Mouse (Mus musculus) intestine, embryonic 16.5 days (tissue): ENCODE measurements around the gene Eif2s3x. TPM values are rescaled to one million over a fixed set of nuclear protein-coding genes. Genes with fewer than 3 reads are reported as not detected.

Experiments
- polyA plus RNA-seq: library from polyadenylated mRNA; unstranded; fragments of >200 nt; fragmentation: Nextera tagmentation; extraction: Ambion mirVana; gene quantifications from 2 replicates; pipeline ENCODE4 v1.2.1, GENCODE M21; 2015

Gene Eif2s3x
- polyA plus RNA-seq, 1 experiment from 2014 or later: 63.0 TPM

Other genes starting within 250 kb of the Eif2s3x start
- 0.28 and 0.73 TPM in 2 replicates for gene AU015836, start 244.2 kb downstream of the Eif2s3x start, polyA plus RNA-seq
- 20.2 and 22.2 TPM in 2 replicates for gene Zfx, start 89.2 kb downstream of the Eif2s3x start, polyA plus RNA-seq
- gene Klhl15, start 21.7 kb upstream of the Eif2s3x start, polyA plus RNA-seq: 5.7 and 6.2 TPM in 2 replicates
- 0.11 TPM in 1 of 2 replicates, not detected in the other for gene Fam90a1b, start 153.9 kb upstream of the Eif2s3x start, polyA plus RNA-seq
- 105 TPM in 2 replicates for gene Apoo, start 154.3 kb upstream of the Eif2s3x start, polyA plus RNA-seq